Mouse (Mus musculus): ENCODE measurements around the gene Gm7029. TPM values are rescaled to one million over a fixed set of nuclear protein-coding genes. Genes with fewer than 3 reads are reported as not detected.

The Gm7029 gene
- total RNA-seq, 4 experiments from 2014 or later, result not detected

GRCm38 (mm10) chr17:33913264-33913663 is 39.6 kb downstream of the Gm7029 start:
- DNase-seq (ENCODE audit: low spot score in 2 of 2), result no peak

- DNase-seq (ENCODE audit: low spot score in 2 of 2), result no peak
Measured at GRCm38 (mm10) chr17:33913905-33914304, 40.3 kb downstream of the Gm7029 start.

- no peak for DNase-seq (ENCODE audit: low spot score in 2 of 2)
Measured at GRCm38 (mm10) chr17:33914969-33915391, 41.3 kb downstream of the Gm7029 start.

GRCm38 (mm10) chr17:33915671-33916250 is 42.1 kb downstream of the Gm7029 start, which contains the start of the genes Tapbp and Zbtb22:
Gene Tapbp (plus strand): TSS chr17:33915899.
Gene Zbtb22 (plus strand): TSS chr17:33915904.
- peak; percentile 92 to 95 for DNase-seq (ENCODE audit: low spot score in 2 of 2)

- DNase-seq (ENCODE audit: low spot score in 2 of 2), result no peak
Measured at GRCm38 (mm10) chr17:33916294-33916693, 42.7 kb downstream of the Gm7029 start.

GRCm38 (mm10) chr17:33916847-33917655 is 43.4 kb downstream of the Gm7029 start:
- DNase-seq (ENCODE audit: low spot score in 2 of 2), result no peak

GRCm38 (mm10) chr17:33917656-33918292 is 44.1 kb downstream of the Gm7029 start:
- DNase-seq (ENCODE audit: low spot score in 2 of 2), result no peak

- peak in 1 of 2 experiments; percentile 48 for DNase-seq (ENCODE audit: low spot score in 2 of 2)
Measured at GRCm38 (mm10) chr17:33918293-33919203, 44.9 kb downstream of the Gm7029 start.

- peak; percentile 69 to 81 for DNase-seq (ENCODE audit: low spot score in 2 of 2)
Measured at GRCm38 (mm10) chr17:33919351-33920281, 46.0 kb downstream of the Gm7029 start.

- peak; percentile 72 to 73 for DNase-seq (ENCODE audit: low spot score in 2 of 2)
Measured at GRCm38 (mm10) chr17:33920282-33921097, 46.9 kb downstream of the Gm7029 start.

GRCm38 (mm10) chr17:33921361-33921760 is 47.7 kb downstream of the Gm7029 start:
- no peak for DNase-seq (ENCODE audit: low spot score in 2 of 2)

Small RNA genes lying within 50 kb of the gene (microRNA-seq; reads per million reads assigned to microRNA genes)
- not detected for gene Gm27740

Other genes starting within 250 kb of the Gm7029 start
- 1 to 10 TPM; 4.7 to 8.6 (median 6.3) TPM for gene Zfp414, start 244.7 kb upstream of the Gm7029 start, total RNA-seq (2022)
- gene Pram1, start 235.8 kb upstream of the Gm7029 start, total RNA-seq (2022), result under 1 TPM in 2 of 4 experiments, not detected in 2; 0.15 to 0.24 TPM
- 10 to 100 TPM; 37.6 to 69.2 (median 57.2) TPM for gene Hnrnpm, start 187.0 kb upstream of the Gm7029 start, total RNA-seq (2022)
- gene March2, start 155.2 kb upstream of the Gm7029 start, total RNA-seq (2022), result 100 to 1,000 TPM in 1 of 4 experiments, 10 to 100 TPM in 3; 90.1 to 113 (median 96.7) TPM
- 100 to 1,000 TPM; 131 to 136 (median 133) TPM for gene Rab11b, start 113.3 kb upstream of the Gm7029 start, total RNA-seq (2022)
- 1 to 10 TPM in 3 of 4 experiments, under 1 TPM in 1; 0.41 to 5.5 (median 3.0) TPM for gene Angptl4, start 92.0 kb upstream of the Gm7029 start, total RNA-seq (2022)
- 10 to 100 TPM; 12.4 to 17.4 (median 14.8) TPM for gene Kank3, start 63.3 kb upstream of the Gm7029 start, total RNA-seq (2022)
- gene Rps28, start 49.3 kb upstream of the Gm7029 start, total RNA-seq (2022), result 100 to 1,000 TPM; 634 to 807 (median 649) TPM
- 100 to 1,000 TPM; 371 to 396 (median 385) TPM for gene Ndufa7, start 49.3 kb upstream of the Gm7029 start, total RNA-seq (2022)
- gene Cd320, start 30.7 kb upstream of the Gm7029 start, total RNA-seq (2022), result 10 to 100 TPM; 16.3 to 18.0 (median 17.0) TPM
- under 1 TPM in 3 of 4 experiments, not detected in 1; 0.19 to 0.56 (median 0.45) TPM for gene Kifc1, start 16.8 kb downstream of the Gm7029 start, total RNA-seq (2022)
- not detected for gene Platr17, start 31.3 kb downstream of the Gm7029 start, total RNA-seq (2022)
- 10 to 100 TPM; 14.1 to 18.5 (median 16.1) TPM for gene Daxx, start 35.6 kb downstream of the Gm7029 start, total RNA-seq (2022)
- 10 to 100 TPM; 35.3 to 41.1 (median 38.3) TPM for gene Tapbp, start 42.1 kb downstream of the Gm7029 start, total RNA-seq (2022)
- 10 to 100 TPM; 14.5 to 18.7 (median 17.1) TPM for gene Zbtb22, start 42.1 kb downstream of the Gm7029 start, total RNA-seq (2022)
- 10 to 100 TPM; 20.3 to 26.3 (median 23.6) TPM for gene Rgl2, start 55.7 kb downstream of the Gm7029 start, total RNA-seq (2022)
- gene Pfdn6, start 66.5 kb downstream of the Gm7029 start, total RNA-seq (2022), result 10 to 100 TPM; 56.4 to 69.1 (median 64.0) TPM
- 10 to 100 TPM in 1 of 4 experiments, 1 to 10 TPM in 3; 7.8 to 11.5 (median 8.7) TPM for gene Wdr46, start 66.8 kb downstream of the Gm7029 start, total RNA-seq (2022)
- gene B3galt4, start 77.7 kb downstream of the Gm7029 start, total RNA-seq (2022), result 1 to 10 TPM; 1.4 to 1.8 (median 1.5) TPM
- 10 to 100 TPM; 32.0 to 34.6 (median 32.5) TPM for gene Vps52, start 82.0 kb downstream of the Gm7029 start, total RNA-seq (2022)
- 100 to 1,000 TPM; 380 to 500 (median 432) TPM for gene Rps18, start 82.2 kb downstream of the Gm7029 start, total RNA-seq (2022)
- gene H2-K1, start 126.5 kb downstream of the Gm7029 start, total RNA-seq (2022), result 10 to 100 TPM; 34.2 to 57.8 (median 46.1) TPM
- 10 to 100 TPM in 3 of 4 experiments, 1 to 10 TPM in 1; 9.8 to 15.6 (median 11.7) TPM for gene Ring1, start 150.8 kb downstream of the Gm7029 start, total RNA-seq (2022)
- 10 to 100 TPM; 83.6 to 90.2 (median 84.9) TPM for gene H2-Ke6, start 154.2 kb downstream of the Gm7029 start, total RNA-seq (2022)
- 10 to 100 TPM; 44.2 to 63.5 (median 49.3) TPM for gene Slc39a7, start 157.8 kb downstream of the Gm7029 start, total RNA-seq (2022)
- gene Rxrb, start 158.0 kb downstream of the Gm7029 start, total RNA-seq (2022), result 10 to 100 TPM; 36.8 to 39.3 (median 38.8) TPM
- gene Col11a2, start 165.6 kb downstream of the Gm7029 start, total RNA-seq (2022), result 1 to 10 TPM; 2.5 to 4.8 (median 3.9) TPM
- gene H2-Oa, start 218.5 kb downstream of the Gm7029 start, total RNA-seq (2022), result not detected
- 1 to 10 TPM; 3.0 to 4.6 (median 4.0) TPM for gene H2-DMa, start 245.7 kb downstream of the Gm7029 start, total RNA-seq (2022)
- gene Brd2, start 248.8 kb downstream of the Gm7029 start, total RNA-seq (2022), result 10 to 100 TPM; 67.9 to 73.8 (median 69.8) TPM